Mouse (Mus musculus): ENCODE measurements at regions not wholly inside any gene's neighbourhood (a gene's known extent, or its start where the extent isn't known, plus 50 kb on each side); places are given as distances from the start of the nearest gene placed in this dataset.
A peak's percentile ranks its signal among the peaks of the same experiment; 100 is the strongest.

DNA sequence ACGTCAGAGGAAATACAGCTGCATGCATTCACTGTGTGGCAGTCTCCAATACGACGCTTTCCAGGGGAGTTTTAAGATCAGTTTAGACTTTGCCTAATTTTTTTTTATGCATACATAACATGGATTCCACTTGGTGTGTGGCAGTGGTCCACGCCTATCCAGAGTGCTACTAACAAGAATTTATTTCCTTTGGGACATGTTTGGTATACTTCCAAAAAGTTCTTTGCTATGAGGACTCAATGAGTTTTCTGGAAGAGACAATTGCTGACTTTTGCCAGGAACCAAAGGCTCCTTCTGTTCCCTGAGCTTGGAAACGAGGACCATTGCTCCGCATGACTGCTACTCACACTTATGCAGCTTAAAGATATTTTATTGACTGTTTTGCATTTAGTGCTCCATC, 59.2 kb downstream of the Marcks start:
- Histone ChIP-seq H3K4me1 (replicated peaks) (peaks cover 21% of the 10 kb centered on the region), H3K27ac (replicated peaks) (0 out of 2 replicates have a peak overlapping the region, but pooled peaks have one; percentile 75), H3K9ac (no peak overlapping the region), H3K27me3 (no peaks in the 10 kb centered on the region), H3K9me3 (no peaks in the 10 kb centered on the region), H3K4me2 (no peak overlapping the region), H3K36me3 (no peaks in the 10 kb centered on the region), H3K4me3 (no peak overlapping the region)
- ATAC-seq (ENCODE audit: low read depth) = no peak
- 84% methylated on average over 6 of the region's 6 CpGs for WGBS

- peak; percentile 88 for ATAC-seq (ENCODE audit: low read depth)
- Histone ChIP-seq H3K4me1 (replicated peaks) (peaks cover 21% of the 10 kb centered on the region), H3K4me2 (no peak overlapping the region), H3K9ac (no peak overlapping the region), H3K9me3 (no peaks in the 10 kb centered on the region), H3K4me3 (no peak overlapping the region), H3K36me3 (no peaks in the 10 kb centered on the region), H3K27me3 (no peaks in the 10 kb centered on the region), H3K27ac (replicated peaks) (peak overlapping the region; percentile 75)
- 22% methylated on average over 5 of the region's 5 CpGs for WGBS
Measured at GRCm38 (mm10) chr10:37078439-37078838, 60.3 kb downstream of the Marcks start.

- H3K36me3 ChIP-seq = no peaks in the 10 kb centered on the region
- H3K9me3 ChIP-seq = no peaks in the 10 kb centered on the region
- peak overlapping the region; percentile 75 for H3K27ac ChIP-seq (replicated peaks)
- H3K4me1 ChIP-seq (replicated peaks) = peaks cover 21% of the 10 kb centered on the region
- no peak overlapping the region for H3K4me3 ChIP-seq
- no peaks in the 10 kb centered on the region for H3K27me3 ChIP-seq
- ATAC-seq (ENCODE audit: low read depth) = no peak
- 94% methylated on average over 2 of the region's 2 CpGs for WGBS
- no peak overlapping the region for H3K9ac ChIP-seq
- H3K4me2 ChIP-seq = no peak overlapping the region
Measured at GRCm38 (mm10) chr10:37077741-37078140, 61.0 kb downstream of the Marcks start.

DNA sequence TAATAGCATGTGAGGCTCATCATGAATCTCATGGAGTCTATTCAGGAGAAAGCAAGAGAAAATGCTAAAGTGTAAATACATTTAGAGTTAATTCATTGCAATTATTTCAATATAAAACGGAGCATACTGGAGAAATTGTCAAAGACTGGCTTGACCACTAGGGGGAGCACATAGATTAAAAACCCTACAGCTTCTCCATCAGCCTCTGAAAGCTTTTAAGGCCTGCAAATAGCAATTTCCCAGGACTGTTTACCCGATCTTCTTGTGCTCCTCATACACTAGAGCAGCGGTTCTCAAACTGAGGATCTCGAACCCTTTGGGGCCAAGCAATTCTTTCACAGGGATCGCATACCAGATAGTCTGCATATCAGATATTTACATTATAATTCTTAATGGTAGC, 65.9 kb downstream of the Marcks start:
- no peak overlapping the region for H3K27ac ChIP-seq (replicated peaks)
- WGBS = 10% methylated on average over 5 of the region's 5 CpGs

DNA sequence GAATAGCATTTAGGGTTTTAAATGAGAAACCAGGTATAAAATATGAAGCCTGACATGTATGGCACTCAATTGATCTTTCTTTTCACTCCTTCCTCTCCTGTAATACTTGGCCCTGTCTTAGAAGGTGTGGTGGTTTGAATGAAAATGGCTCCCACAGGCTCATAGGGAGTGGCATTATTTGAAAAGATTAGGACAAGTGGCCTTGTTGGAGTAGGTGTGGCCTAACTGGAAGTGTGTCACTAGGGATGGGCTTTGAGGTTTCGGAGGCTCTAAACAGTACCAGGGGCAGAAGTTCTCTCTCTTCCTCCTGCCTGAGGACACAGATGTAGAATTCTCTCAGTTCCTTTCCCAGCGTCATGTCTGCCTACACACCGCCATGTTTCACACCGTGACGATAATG, 66.7 kb downstream of the Marcks start:
- Histone ChIP-seq H3K4me2 (no peak overlapping the region), H3K27ac (replicated peaks) (no peak overlapping the region), H3K36me3 (no peaks in the 10 kb centered on the region), H3K4me3 (no peak overlapping the region), H3K27me3 (no peaks in the 10 kb centered on the region), H3K4me1 (replicated peaks) (peaks cover 2% of the 10 kb centered on the region; the same call in 1 of the 2 replicates), H3K9ac (no peak overlapping the region), H3K9me3 (no peaks in the 10 kb centered on the region)
- whole genome bisulfite sequencing = 94% methylated on average over 5 of the region's 5 CpGs
- ATAC-seq (ENCODE audit: low read depth) = no peak

More for the DNA sequence above, 65.9 kb downstream of the Marcks start:
- peak; percentile 72 for ATAC-seq (ENCODE audit: low read depth)
- Histone ChIP-seq H3K9ac (no peak overlapping the region), H3K27me3 (no peaks in the 10 kb centered on the region), H3K4me3 (no peak overlapping the region), H3K4me1 (replicated peaks) (peaks cover 10% of the 10 kb centered on the region), H3K4me2 (no peak overlapping the region), H3K9me3 (no peaks in the 10 kb centered on the region), H3K36me3 (no peaks in the 10 kb centered on the region)

GRCm38 (mm10) chr10:37071420-37071819, 67.3 kb downstream of the Marcks start:
- Histone ChIP-seq H3K27ac (replicated peaks) (no peak overlapping the region), H3K36me3 (no peaks in the 10 kb centered on the region), H3K27me3 (no peaks in the 10 kb centered on the region), H3K4me2 (no peak overlapping the region), H3K9me3 (no peaks in the 10 kb centered on the region), H3K4me3 (no peak overlapping the region), H3K4me1 (replicated peaks) (no peaks in the 10 kb centered on the region; the same call in 1 of the 2 replicates), H3K9ac (no peak overlapping the region)
- no peak for ATAC-seq (ENCODE audit: low read depth)
- WGBS = 85% methylated on average over 2 of the region's 2 CpGs
